Mouse (Mus musculus) heart, embryonic 12.5 days (tissue): ENCODE data around the gene Synj1. TPM values are rescaled to one million over a fixed set of nuclear protein-coding genes. Genes with fewer than 3 reads are reported as not detected.

Source experiments
- ATAC-seq: fragments of 200-750 bp; cut with Nextera tagmentation; 2 replicates; pipeline ENCODE4 v1.8.0; 2017; ENCODE audit warnings: moderate TSS enrichment, moderate library complexity; ENCODE audit not compliant: insufficient number of reproducible peaks, low FRiP score
- H3K27ac ChIP-seq: fragments of 300-500 bp; sonication (generic); 2 replicates; pipeline ENCODE4 v1.5.1; 2016; ENCODE audit warnings: mild to moderate bottlenecking, moderate library complexity; ENCODE audit not compliant: poor library complexity, severe bottlenecking
- H3K27me3 ChIP-seq: fragments of 300-500 bp; sonication (generic); replicated peaks from 2 replicates; pipeline ENCODE4 v1.6.1; 2016; ENCODE audit warnings: mild to moderate bottlenecking, moderate library complexity
- H3K36me3 ChIP-seq: fragments of 300-500 bp; sonication (generic); 2 replicates; pipeline ENCODE4 v1.6.1; 2016; ENCODE audit warnings: mild to moderate bottlenecking, moderate library complexity
- H3K4me1 ChIP-seq: fragments of 300-500 bp; sonication (generic); replicated peaks from 2 replicates; pipeline ENCODE4 v1.6.1; 2016; ENCODE audit warnings: mild to moderate bottlenecking
- H3K4me2 ChIP-seq: fragments of 300-500 bp; sonication (generic); 2 replicates; pipeline ENCODE4 v1.6.1; 2016; ENCODE audit warnings: mild to moderate bottlenecking, moderate library complexity
- H3K4me3 ChIP-seq: fragments of 300-500 bp; sonication (generic); 2 replicates; pipeline ENCODE4 v1.5.1; 2016; ENCODE audit warnings: mild to moderate bottlenecking
- H3K9ac ChIP-seq: fragments of 300-500 bp; sonication (generic); 2 replicates; pipeline ENCODE4 v1.6.1; 2016; ENCODE audit warnings: mild to moderate bottlenecking, moderate library complexity
- H3K9me3 ChIP-seq: fragments of 300-500 bp; sonication (generic); replicated peaks from 2 replicates; pipeline ENCODE4 v1.6.1; 2016; ENCODE audit warnings: mild to moderate bottlenecking, moderate library complexity
- WGBS: fragments of 180-500 bp; shearing (Covaris S2); methylation state at CpG from one replicate; pipeline ENCODE4 v1.1.7; 2016; 5-methylcytosine and 5-hydroxymethylcytosine counted together
- polyA plus RNA-seq: library from polyadenylated mRNA; unstranded; fragments of >200 nt; fragmentation: Nextera tagmentation; extraction: Ambion mirVana; gene quantifications from 2 replicates; pipeline ENCODE4 v1.2.1, GENCODE M21; 2016

Gene Synj1
- 14.9 and 18.3 TPM in 2 replicates for polyA plus RNA-seq

DNA sequence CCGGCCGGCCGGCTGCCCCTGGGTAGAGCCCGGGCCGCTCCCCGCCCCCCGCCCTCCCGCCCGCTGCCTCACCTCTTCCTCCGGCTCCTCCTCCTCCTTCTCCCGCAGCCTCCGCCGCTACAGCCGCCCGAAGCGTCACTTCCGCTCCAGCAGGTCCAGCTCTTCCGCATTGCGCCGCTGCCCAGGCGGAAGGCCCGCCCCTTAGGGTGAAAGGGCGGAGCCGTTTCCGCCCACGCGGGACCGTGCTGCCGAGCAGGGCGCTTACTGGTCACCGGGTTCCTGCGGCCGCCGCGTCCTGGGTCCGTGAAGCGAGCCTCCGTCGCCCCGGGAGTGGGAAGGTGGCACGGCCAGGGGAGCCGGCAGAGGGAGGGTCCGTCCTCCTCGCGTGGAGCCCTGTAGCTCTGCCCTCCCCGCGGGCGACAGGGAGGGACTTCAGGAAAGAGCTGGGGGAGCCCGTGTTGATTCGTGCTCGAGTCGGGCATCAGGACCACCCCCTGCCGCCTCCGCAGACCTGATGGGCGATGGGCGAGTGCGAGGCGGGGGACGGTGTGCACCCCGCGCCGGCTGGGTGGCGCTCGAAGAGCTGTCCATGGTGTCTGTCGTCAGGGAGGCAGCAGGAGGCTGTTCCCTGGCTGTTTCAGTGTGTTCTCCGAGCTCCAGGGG, at the start of gene Synj1:
Gene Synj1 (minus strand): TSS at position 288 of the 663 bp plus-strand sequence.
- H3K4me2 ChIP-seq: peak within 1 kb of the TSS; percentile 92
- WGBS: under 1% methylated on average over 51 of the region's 66 CpGs
- peak; percentile 96 for ATAC-seq
- H3K9ac ChIP-seq: peak within 1 kb of the TSS; percentile 93
- peaks cover 17% of the 10 kb centered on the region for H3K4me1 ChIP-seq
- peaks cover 19% of the 10 kb centered on the region for H3K36me3 ChIP-seq
- no peaks in the 10 kb centered on the region for H3K9me3 ChIP-seq
- H3K4me3 ChIP-seq: peak within 1 kb of the TSS; percentile 97
- no peaks in the 10 kb centered on the region for H3K27me3 ChIP-seq
- peak within 1 kb of the TSS; percentile 91 for H3K27ac ChIP-seq

DNA sequence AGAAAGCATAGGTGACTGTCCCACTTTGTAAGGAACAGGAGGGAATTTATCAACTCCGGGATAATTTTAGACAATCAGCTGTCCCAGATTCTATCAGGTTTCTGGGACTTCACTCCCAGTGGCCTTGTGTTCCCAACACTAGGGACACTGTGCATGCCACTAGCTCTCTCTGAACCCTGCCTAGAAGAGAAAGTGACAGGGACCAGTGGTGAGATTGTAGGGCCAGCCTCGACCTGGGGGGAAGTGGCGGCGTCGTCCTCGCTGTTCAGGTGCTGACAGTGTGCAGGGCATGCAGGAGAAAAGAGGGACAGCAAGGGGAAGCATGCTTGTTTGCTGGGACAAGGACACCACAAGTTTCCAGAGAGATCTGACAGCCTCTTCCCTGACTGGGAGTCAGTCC, 46.6 kb upstream of the Synj1 start:
- no peak for ATAC-seq
- Histone ChIP-seq H3K9ac (no peak overlapping the region), H3K4me2 (no peak overlapping the region), H3K36me3 (no peaks in the 10 kb centered on the region), H3K27ac (no peak overlapping the region), H3K4me1 (peaks cover 14% of the 10 kb centered on the region), H3K27me3 (peaks cover 5% of the 10 kb centered on the region; the same call in 1 of the 2 replicates), H3K4me3 (no peak overlapping the region), H3K9me3 (no peaks in the 10 kb centered on the region)
- WGBS: 39% methylated on average over 6 of the region's 6 CpGs

DNA sequence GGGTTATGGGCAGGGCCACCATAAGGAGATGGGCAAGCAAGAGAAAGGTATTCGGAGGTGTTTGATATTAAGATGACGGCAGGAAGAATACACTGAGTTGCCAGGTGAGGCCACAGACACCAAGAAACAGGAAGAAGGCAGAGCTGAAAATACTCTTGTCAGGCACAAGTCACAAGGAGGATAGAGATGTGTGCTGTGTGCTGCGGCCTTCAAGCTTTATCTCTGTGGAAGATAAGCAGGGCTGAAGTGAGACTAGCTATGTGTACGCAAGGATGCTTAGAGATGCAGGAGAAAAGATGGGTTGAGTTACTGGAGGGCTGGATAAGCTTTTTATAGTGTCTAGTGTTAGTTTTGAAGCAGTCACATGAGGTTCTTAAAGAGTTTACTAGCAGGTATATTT, 46.2 kb upstream of the Synj1 start:
- H3K4me1 ChIP-seq: peaks cover 14% of the 10 kb centered on the region
- 50% methylated on average over 4 of the region's 4 CpGs for WGBS
- no peak overlapping the region for H3K4me3 ChIP-seq

DNA sequence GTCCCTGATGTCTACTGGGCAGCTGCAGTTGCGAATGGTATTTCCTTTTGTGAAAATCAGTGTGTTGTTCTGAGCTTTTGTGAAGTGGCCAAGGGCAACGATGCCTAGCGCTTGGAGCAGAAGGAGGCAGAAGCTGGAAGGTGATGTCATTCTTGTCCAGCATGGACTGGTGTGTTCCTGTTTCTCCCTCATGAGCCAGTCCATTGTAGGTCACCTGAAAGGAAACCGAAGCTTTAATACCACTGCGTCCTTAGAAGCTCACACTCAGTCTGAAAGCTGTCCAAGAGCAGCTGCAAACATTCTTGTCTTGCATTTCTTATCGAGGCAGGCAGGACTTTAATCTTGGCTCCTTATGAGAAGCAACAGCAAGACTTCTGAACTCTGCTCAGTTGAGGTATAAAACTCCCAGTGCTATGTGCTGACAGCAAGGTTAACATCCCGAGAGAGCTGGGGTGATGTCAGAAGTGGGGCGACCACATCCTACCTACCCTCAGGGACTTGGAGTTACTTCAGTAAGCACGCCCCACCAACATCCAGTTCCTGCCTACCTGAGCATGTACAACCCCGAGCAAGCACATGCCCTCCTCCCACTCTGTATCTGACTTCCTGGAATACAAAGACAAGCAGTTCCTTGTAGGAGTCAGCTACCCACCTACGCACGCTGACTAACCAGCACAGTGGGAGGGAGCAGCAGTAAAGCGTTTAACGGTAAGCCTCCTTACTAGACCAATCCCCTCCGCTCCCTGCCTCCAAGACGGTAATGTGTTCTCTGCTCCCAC, 45.1 kb upstream of the Synj1 start:
- H3K4me3 ChIP-seq: no peak overlapping the region
- no peak overlapping the region for H3K9ac ChIP-seq
- 49% methylated on average over 16 of the region's 16 CpGs for WGBS
- 0 out of 2 replicates have a peak, but pooled peaks have one; percentile 57 for ATAC-seq
- H3K27ac ChIP-seq: peak overlapping the region; percentile 44
- H3K4me2 ChIP-seq: peak overlapping the region; percentile 26
- no peaks in the 10 kb centered on the region for H3K9me3 ChIP-seq
- H3K36me3 ChIP-seq: no peaks in the 10 kb centered on the region
- peaks cover 14% of the 10 kb centered on the region for H3K4me1 ChIP-seq
- H3K27me3 ChIP-seq: peaks cover 5% of the 10 kb centered on the region; the same call in 1 of the 2 replicates

More for the DNA sequence above, 46.2 kb upstream of the Synj1 start:
- no peak for ATAC-seq
- Histone ChIP-seq H3K9ac (no peak overlapping the region), H3K4me2 (no peak overlapping the region), H3K9me3 (no peaks in the 10 kb centered on the region), H3K27me3 (peaks cover 5% of the 10 kb centered on the region; the same call in 1 of the 2 replicates), H3K27ac (no peak overlapping the region), H3K36me3 (no peaks in the 10 kb centered on the region)

DNA sequence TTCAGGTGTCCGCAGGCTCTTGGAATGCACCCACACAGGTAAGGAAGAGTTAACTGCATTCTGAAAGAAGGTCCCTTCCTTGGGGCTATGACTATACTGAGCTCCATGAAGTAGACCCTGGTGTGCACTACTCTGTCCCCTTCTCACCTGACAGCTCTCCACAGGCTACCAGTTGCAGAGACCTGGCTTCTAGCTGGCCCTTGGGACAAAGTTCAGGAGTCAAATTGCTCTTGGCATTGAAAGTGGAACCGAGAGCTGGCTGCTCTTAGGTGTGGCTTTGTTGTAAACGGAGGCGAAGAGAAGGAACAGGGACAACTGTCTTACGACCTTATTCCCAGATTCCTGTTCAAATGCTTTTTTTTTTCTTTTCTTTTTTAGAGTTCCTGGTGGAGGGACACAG, 44.0 kb upstream of the Synj1 start:
- no peak overlapping the region for H3K4me3 ChIP-seq
- peaks cover 14% of the 10 kb centered on the region for H3K4me1 ChIP-seq
- peaks cover 5% of the 10 kb centered on the region; the same call in 1 of the 2 replicates for H3K27me3 ChIP-seq
- no peak overlapping the region for H3K9ac ChIP-seq
- 77% methylated on average over 5 of the region's 5 CpGs for WGBS
- no peaks in the 10 kb centered on the region for H3K9me3 ChIP-seq
- ATAC-seq: no peak
- H3K36me3 ChIP-seq: no peaks in the 10 kb centered on the region
- no peak overlapping the region for H3K27ac ChIP-seq
- H3K4me2 ChIP-seq: no peak overlapping the region

DNA sequence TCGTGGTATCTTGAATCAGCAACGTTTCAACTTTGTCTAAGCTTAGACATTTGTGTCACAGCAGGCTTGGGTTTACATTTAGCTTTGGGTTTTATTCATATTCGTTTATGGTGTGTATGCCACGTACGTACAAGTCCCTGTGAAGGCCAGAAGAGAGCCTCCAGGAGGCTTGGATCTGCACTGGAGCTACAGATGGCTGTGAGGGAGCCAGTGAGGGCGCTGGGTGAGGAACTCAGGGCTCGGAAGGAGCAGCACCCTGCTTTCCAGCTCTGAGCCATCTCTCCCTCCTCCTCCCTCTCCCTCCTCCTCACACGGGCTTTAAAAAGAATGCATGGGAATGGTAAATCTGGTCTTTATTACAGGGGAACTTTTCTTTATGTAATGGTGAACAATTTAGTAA, 42.5 kb upstream of the Synj1 start:
- ATAC-seq: no peak
- Histone ChIP-seq H3K4me1 (peaks cover 14% of the 10 kb centered on the region), H3K4me3 (no peak overlapping the region), H3K4me2 (no peak overlapping the region), H3K9ac (no peak overlapping the region), H3K27ac (no peak overlapping the region), H3K9me3 (no peaks in the 10 kb centered on the region), H3K36me3 (no peaks in the 10 kb centered on the region), H3K27me3 (0 out of 2 replicates have a peak, but pooled peaks cover 9% of the 10 kb centered on the region)
- 60% methylated on average over 8 of the region's 8 CpGs for WGBS

DNA sequence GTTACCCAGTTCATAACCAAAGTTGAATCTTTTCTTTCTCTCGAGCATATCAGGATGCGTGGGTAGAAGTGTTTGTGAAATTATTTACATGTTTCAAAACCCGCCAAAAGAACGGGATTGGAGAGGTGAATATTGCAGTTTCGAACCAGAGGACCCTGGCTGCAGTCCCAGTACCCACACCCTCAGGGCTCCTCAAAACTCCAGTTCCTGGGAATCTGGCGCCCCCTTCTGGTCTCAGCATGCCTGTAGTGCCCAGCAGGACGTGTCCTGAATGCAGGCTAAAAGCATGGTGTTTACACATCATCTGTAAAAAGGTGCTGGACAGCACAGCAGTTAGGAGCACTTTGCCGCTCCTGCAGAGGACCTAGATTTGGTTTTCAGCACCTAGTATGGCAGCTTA, 34.4 kb upstream of the Synj1 start:
- Histone ChIP-seq H3K27me3 (peaks cover 8% of the 10 kb centered on the region; the same call in 1 of the 2 replicates), H3K9me3 (no peaks in the 10 kb centered on the region), H3K27ac (no peak overlapping the region), H3K4me2 (peak overlapping the region; percentile 79; the same call in 1 of the 2 replicates), H3K4me3 (peak overlapping the region; percentile 98; the same call in 1 of the 2 replicates), H3K36me3 (peaks cover 9% of the 10 kb centered on the region; the same call in 1 of the 2 replicates), H3K4me1 (peaks cover 7% of the 10 kb centered on the region), H3K9ac (no peak overlapping the region)
- WGBS: 51% methylated on average over 8 of the region's 8 CpGs
- no peak for ATAC-seq

DNA sequence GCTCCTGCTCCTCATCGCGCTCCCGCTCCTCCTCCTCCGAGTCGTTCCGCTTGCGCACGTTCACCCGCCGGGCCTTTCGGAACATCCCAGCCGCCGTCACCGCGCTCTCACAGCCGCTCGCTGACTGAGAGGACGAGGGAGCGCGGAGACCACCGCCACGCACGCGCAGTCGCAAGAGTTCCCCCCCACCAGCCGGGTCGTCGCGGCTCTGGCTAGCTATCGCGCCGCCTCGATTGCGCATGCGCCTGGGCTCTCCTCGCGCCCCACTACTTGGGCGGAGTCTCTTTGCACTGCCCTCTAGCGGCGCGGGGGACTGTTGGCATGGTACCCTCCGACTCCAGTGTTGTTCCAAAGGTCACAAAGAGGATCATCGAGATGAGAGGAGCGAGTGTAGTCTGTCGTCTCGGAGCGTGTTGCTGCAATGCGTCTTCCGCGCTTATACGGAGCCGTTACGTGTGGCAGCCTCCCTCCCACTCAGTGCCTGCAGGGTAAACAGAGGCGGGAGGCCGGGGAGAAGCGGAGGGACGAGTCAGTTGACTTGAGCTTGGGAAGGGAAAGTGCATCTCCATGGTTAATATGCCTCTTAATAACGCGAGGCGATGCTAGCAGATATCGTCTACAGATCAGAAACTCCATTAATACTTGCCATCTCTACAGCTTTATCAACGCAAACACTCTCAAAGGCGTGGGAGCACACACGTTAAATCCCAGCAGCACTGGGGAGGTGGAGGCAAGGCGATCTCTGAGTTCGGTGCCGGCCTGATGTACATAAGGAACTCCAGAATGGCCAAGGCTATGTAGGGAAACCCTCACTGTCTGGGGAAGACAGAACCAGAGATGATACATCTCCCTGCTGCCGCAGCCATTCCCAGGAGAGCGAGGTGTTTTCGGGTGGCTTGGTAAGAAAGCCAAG, 33.4 kb upstream of the Synj1 start, which contains the start of gene Paxbp1:
Gene Paxbp1 (minus strand): TSS at position 274 of the 913 bp plus-strand sequence.
- H3K4me2 ChIP-seq: peak within 1 kb of the TSS; percentile 79
- H3K9ac ChIP-seq: peak within 1 kb of the TSS; percentile 97
- WGBS: 1% methylated on average over 70 of the region's 70 CpGs
- peak within 1 kb of the TSS; percentile 98 for H3K4me3 ChIP-seq
- H3K36me3 ChIP-seq: peaks cover 12% of the 10 kb centered on the region
- H3K4me1 ChIP-seq: peaks cover 7% of the 10 kb centered on the region
- peak within 1 kb of the TSS; percentile 97 for H3K27ac ChIP-seq
- H3K27me3 ChIP-seq: peaks cover 8% of the 10 kb centered on the region; the same call in 1 of the 2 replicates
- no peaks in the 10 kb centered on the region for H3K9me3 ChIP-seq
- peak; percentile 95 for ATAC-seq

DNA sequence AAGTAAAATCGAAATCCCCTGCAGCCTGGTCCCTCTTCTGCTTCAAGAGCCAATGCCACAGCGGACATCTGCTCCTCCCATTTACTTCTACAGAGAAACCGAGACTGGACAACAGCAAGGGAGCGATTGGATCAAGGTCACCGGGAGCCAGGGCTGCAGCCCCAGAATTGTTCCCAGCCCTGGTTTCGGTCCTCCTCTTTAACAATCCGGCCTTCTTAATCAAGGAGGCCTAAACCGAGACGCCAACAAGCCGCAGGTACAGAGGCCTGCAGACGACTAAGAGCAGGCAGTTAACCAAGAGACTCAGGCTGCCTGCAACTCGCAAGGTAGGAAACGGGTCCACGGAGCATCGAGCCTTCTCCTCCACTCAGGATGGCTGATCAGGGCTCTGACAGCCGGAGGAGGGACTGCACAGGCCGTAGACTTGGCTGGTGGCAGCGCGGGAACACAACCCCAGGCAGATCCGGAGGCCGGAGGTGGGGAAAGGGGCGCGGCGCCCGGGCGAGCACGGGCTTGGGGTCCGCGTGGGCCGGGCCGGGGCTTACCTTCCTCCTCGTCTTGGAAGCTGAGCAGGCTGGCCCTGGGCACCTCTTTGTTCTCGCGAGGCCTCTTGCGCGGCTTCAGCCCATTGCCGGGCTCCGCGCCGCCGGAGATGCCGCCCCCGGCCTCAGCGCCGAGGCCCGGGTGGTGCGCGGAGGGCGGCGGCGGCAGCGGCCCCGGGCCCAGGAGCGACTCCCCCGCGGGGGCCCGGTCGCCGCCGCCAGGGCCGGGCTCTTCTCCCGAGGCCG, 32.5 kb upstream of the Synj1 start:
- under 1% methylated on average over 58 of the region's 63 CpGs for WGBS
- ATAC-seq: peak; percentile 71
- H3K4me2 ChIP-seq: peak overlapping the region; percentile 79

DNA sequence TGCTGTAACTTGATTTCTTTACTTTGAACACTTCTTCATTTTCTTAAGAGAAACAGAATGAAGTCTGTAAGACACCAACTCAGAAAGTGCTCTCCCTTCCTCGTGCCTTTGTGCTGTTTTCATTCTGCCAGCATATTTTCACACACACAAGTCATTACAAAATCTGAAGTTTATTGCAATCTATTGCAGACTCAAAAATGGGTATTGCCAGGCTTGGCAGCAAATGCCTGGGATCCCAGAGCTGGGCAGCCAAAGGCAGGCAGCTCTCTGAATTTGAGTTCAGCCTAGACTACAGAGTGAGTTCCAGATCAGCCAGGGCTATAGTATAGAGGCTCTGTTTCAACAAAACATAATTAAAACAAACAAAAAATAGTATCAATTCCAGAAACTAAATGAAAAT, 31.5 kb upstream of the Synj1 start:
- Histone ChIP-seq H3K9ac (peak overlapping the region; percentile 68), H3K27me3 (no peaks in the 10 kb centered on the region; the same call in 1 of the 2 replicates), H3K27ac (no peak overlapping the region), H3K4me1 (peaks cover 10% of the 10 kb centered on the region), H3K36me3 (peaks cover 26% of the 10 kb centered on the region), H3K9me3 (no peaks in the 10 kb centered on the region), H3K4me2 (peak overlapping the region; percentile 68), H3K4me3 (peak overlapping the region; percentile 31)
- ATAC-seq: no peak
- WGBS: 54% methylated on average over 1 of the region's 1 CpGs

More for the DNA sequence above, 32.5 kb upstream of the Synj1 start:
- H3K9me3 ChIP-seq: no peaks in the 10 kb centered on the region
- H3K4me1 ChIP-seq: peaks cover 10% of the 10 kb centered on the region
- H3K27me3 ChIP-seq: peaks cover 5% of the 10 kb centered on the region; the same call in 1 of the 2 replicates
- H3K4me3 ChIP-seq: peak overlapping the region; percentile 98
- H3K27ac ChIP-seq: peak overlapping the region; percentile 97
- H3K36me3 ChIP-seq: peaks cover 18% of the 10 kb centered on the region
- peak overlapping the region; percentile 97 for H3K9ac ChIP-seq
